Mouse (Mus musculus) forebrain, embryonic 16.5 days (tissue): ENCODE data around the gene Jmjd8. TPM values are rescaled to one million over a fixed set of nuclear protein-coding genes. Genes with fewer than 3 reads are reported as not detected.
"Not testable (repeated sequence)": the region's sequence is repeated elsewhere in the genome, so short reads cannot be mapped to it uniquely, and the experiment has no call there.

Experiments
- ATAC-seq: fragments of 200-750 bp; cut with Nextera tagmentation; 2 replicates; pipeline ENCODE4 v1.8.0; 2017; ENCODE audit warnings: mild to moderate bottlenecking, moderate library complexity
- H3K27ac ChIP-seq: fragments of 300-500 bp; sonication (generic); 2 replicates; pipeline ENCODE4 v1.5.1; 2014; ENCODE audit warnings: low read length, control low read depth
- H3K27me3 ChIP-seq: fragments of 300-500 bp; sonication (generic); replicated peaks from 2 replicates; pipeline ENCODE4 v1.6.1; 2014; ENCODE audit warnings: low read length; ENCODE audit not compliant: control insufficient read depth, insufficient read depth
- H3K36me3 ChIP-seq: fragments of 300-500 bp; sonication (generic); 2 replicates; pipeline ENCODE4 v1.6.1; 2014; ENCODE audit not compliant: control insufficient read depth, insufficient read depth
- H3K4me1 ChIP-seq: fragments of 300-500 bp; sonication (generic); replicated peaks from 2 replicates; pipeline ENCODE4 v1.6.1; 2014; ENCODE audit warnings: low read length; ENCODE audit not compliant: control insufficient read depth, insufficient read depth
- H3K4me2 ChIP-seq: fragments of 300-500 bp; sonication (generic); 2 replicates; pipeline ENCODE4 v1.6.1; 2014; ENCODE audit warnings: mild to moderate bottlenecking, low read length, control low read depth
- H3K4me3 ChIP-seq: fragments of 300-500 bp; sonication (generic); replicated peaks from 2 replicates; pipeline ENCODE4 v1.5.1; 2014; ENCODE audit warnings: mild to moderate bottlenecking, low read length, control low read depth
- H3K9ac ChIP-seq: fragments of 300-500 bp; sonication (generic); replicated peaks from 2 replicates; pipeline ENCODE4 v1.6.1; 2014; ENCODE audit warnings: low read depth, low read length, control low read depth
- H3K9me3 ChIP-seq: fragments of 300-500 bp; sonication (generic); 2 replicates; pipeline ENCODE4 v1.6.1; 2016; ENCODE audit warnings: low read length; ENCODE audit not compliant: control insufficient read depth
- WGBS: fragments of 180-500 bp; shearing (Covaris S2); extraction: QIAGEN DNeasy Blood & Tissue Kit; methylation state at CpG from one replicate; pipeline ENCODE4 v1.1.7; 2014; 5-methylcytosine and 5-hydroxymethylcytosine counted together
- polyA plus RNA-seq: library from polyadenylated mRNA; unstranded; fragments of >200 nt; fragmentation: Nextera tagmentation; extraction: Ambion mirVana; gene quantifications from 2 replicates; pipeline ENCODE4 v1.2.1, GENCODE M21; 2015

The Jmjd8 gene
- polyA plus RNA-seq, 1 experiment from 2014 or later: 73.9 TPM

- Histone ChIP-seq H3K9ac (peak overlapping the region; percentile 40), H3K27ac (peak overlapping the region; percentile 65), H3K4me3 (no peak overlapping the region), H3K36me3 (no peaks in the 10 kb centered on the region), H3K9me3 (no peaks in the 10 kb centered on the region), H3K4me2 (peak overlapping the region; percentile 24), H3K4me1 (peaks cover 14% of the 10 kb centered on the region), H3K27me3 (no peaks in the 10 kb centered on the region)
- WGBS: 8% methylated on average over 10 of the region's 10 CpGs
- ATAC-seq: peak; percentile 88
These were observed 25.7 kb upstream of the Jmjd8 start for GRCm38 (mm10) chr17:25802825-25803517.

- no peak overlapping the region for H3K4me3 ChIP-seq
- H3K4me1 ChIP-seq: peaks cover 34% of the 10 kb centered on the region
- H3K27me3 ChIP-seq: no peaks in the 10 kb centered on the region
- no peak for ATAC-seq
- 77% methylated on average over 4 of the region's 4 CpGs for WGBS
- H3K27ac ChIP-seq: no peak overlapping the region
- H3K9ac ChIP-seq: no peak overlapping the region
- H3K9me3 ChIP-seq: no peaks in the 10 kb centered on the region
- no peak overlapping the region for H3K4me2 ChIP-seq
- H3K36me3 ChIP-seq: no peaks in the 10 kb centered on the region
These were observed 22.2 kb upstream of the Jmjd8 start for GRCm38 (mm10) chr17:25806507-25806906.

GRCm38 (mm10) chr17:25807452-25807851 is 21.2 kb upstream of the Jmjd8 start:
- not testable (repeated sequence) for ATAC-seq, H3K4me2 ChIP-seq, H3K36me3 ChIP-seq, H3K4me3 ChIP-seq, H3K27ac ChIP-seq, H3K9me3 ChIP-seq, H3K27me3 ChIP-seq, H3K9ac ChIP-seq
- peaks cover 31% of the 10 kb centered on the region for H3K4me1 ChIP-seq
- WGBS: 48% methylated on average over 2 of the region's 2 CpGs

- Histone ChIP-seq H3K4me2 (peak overlapping the region; percentile 98), H3K4me3 (peak overlapping the region; percentile 71), H3K4me1 (peaks cover 30% of the 10 kb centered on the region), H3K9ac (peak overlapping the region; percentile 82), H3K36me3 (no peaks in the 10 kb centered on the region), H3K27me3 (no peaks in the 10 kb centered on the region), H3K9me3 (no peaks in the 10 kb centered on the region), H3K27ac (peak overlapping the region; percentile 88)
- 43% methylated on average over 5 of the region's 5 CpGs for WGBS
- no peak; the same call in 1 of the 2 replicates for ATAC-seq
These were observed 20.6 kb upstream of the Jmjd8 start for GRCm38 (mm10) chr17:25808028-25808427.

- peaks cover 34% of the 10 kb centered on the region for H3K4me1 ChIP-seq
- WGBS: under 1% methylated on average over 76 of the region's 100 CpGs
- peak; percentile 90 for ATAC-seq
These were observed 19.7 kb upstream of the Jmjd8 start, which contains the start of gene Fbxl16 for GRCm38 (mm10) chr17:25808789-25809605. TSS of gene Fbxl16 (plus strand) at chr17:25809085.

GRCm38 (mm10) chr17:25809606-25810340 is 18.9 kb upstream of the Jmjd8 start:
- ATAC-seq: peak; percentile 45
- Histone ChIP-seq H3K4me1 (peaks cover 34% of the 10 kb centered on the region), H3K27me3 (no peaks in the 10 kb centered on the region), H3K4me3 (peak overlapping the region; percentile 71), H3K4me2 (peak overlapping the region; percentile 98), H3K9ac (peak overlapping the region; percentile 82), H3K27ac (peak overlapping the region; percentile 88), H3K36me3 (no peaks in the 10 kb centered on the region), H3K9me3 (no peaks in the 10 kb centered on the region)
- WGBS: 10% methylated on average over 25 of the region's 25 CpGs

More at GRCm38 (mm10) chr17:25808789-25809605, 19.7 kb upstream of the Jmjd8 start, which contains the start of gene Fbxl16:
- Histone ChIP-seq H3K9me3 (no peaks in the 10 kb centered on the region), H3K4me2 (peak within 1 kb of the TSS; percentile 98), H3K27ac (peak within 1 kb of the TSS; percentile 88), H3K36me3 (no peaks in the 10 kb centered on the region), H3K9ac (peak within 1 kb of the TSS; percentile 82), H3K4me3 (peak within 1 kb of the TSS; percentile 71), H3K27me3 (no peaks in the 10 kb centered on the region)

GRCm38 (mm10) chr17:25810890-25811289 is 17.8 kb upstream of the Jmjd8 start:
- 71% methylated on average over 4 of the region's 4 CpGs for whole genome bisulfite sequencing
- Histone ChIP-seq H3K27me3 (no peaks in the 10 kb centered on the region), H3K36me3 (no peaks in the 10 kb centered on the region), H3K4me1 (peaks cover 34% of the 10 kb centered on the region), H3K9me3 (no peaks in the 10 kb centered on the region), H3K27ac (no peak overlapping the region), H3K4me2 (peak overlapping the region; percentile 98), H3K9ac (no peak overlapping the region), H3K4me3 (no peak overlapping the region)
- no peak for ATAC-seq

GRCm38 (mm10) chr17:25813471-25813870 is 15.2 kb upstream of the Jmjd8 start:
- H3K4me3 ChIP-seq: peak overlapping the region; percentile 25
- peak overlapping the region; percentile 9; the same call in 1 of the 2 replicates for H3K9ac ChIP-seq
- WGBS: 2% methylated on average over 20 of the region's 20 CpGs

More at GRCm38 (mm10) chr17:25813471-25813870, 15.2 kb upstream of the Jmjd8 start:
- peaks cover 9% of the 10 kb centered on the region; the same call in 1 of the 2 replicates for H3K27me3 ChIP-seq
- no peaks in the 10 kb centered on the region for H3K9me3 ChIP-seq
- H3K4me1 ChIP-seq: peaks cover 27% of the 10 kb centered on the region
- no peak for ATAC-seq
- H3K27ac ChIP-seq: peak overlapping the region; percentile 18; the same call in 1 of the 2 replicates
- H3K36me3 ChIP-seq: peaks cover 3% of the 10 kb centered on the region
- peak overlapping the region; percentile 42 for H3K4me2 ChIP-seq
